Mouse (Mus musculus): ENCODE data around the gene Ldlr.
A peak's percentile ranks its signal among the peaks of the same experiment; 100 is the strongest.
"Not testable (repeated sequence)": the region's sequence is repeated elsewhere in the genome, so short reads cannot be mapped to it uniquely, and the experiment has no call there.

Gene Ldlr

DNA sequence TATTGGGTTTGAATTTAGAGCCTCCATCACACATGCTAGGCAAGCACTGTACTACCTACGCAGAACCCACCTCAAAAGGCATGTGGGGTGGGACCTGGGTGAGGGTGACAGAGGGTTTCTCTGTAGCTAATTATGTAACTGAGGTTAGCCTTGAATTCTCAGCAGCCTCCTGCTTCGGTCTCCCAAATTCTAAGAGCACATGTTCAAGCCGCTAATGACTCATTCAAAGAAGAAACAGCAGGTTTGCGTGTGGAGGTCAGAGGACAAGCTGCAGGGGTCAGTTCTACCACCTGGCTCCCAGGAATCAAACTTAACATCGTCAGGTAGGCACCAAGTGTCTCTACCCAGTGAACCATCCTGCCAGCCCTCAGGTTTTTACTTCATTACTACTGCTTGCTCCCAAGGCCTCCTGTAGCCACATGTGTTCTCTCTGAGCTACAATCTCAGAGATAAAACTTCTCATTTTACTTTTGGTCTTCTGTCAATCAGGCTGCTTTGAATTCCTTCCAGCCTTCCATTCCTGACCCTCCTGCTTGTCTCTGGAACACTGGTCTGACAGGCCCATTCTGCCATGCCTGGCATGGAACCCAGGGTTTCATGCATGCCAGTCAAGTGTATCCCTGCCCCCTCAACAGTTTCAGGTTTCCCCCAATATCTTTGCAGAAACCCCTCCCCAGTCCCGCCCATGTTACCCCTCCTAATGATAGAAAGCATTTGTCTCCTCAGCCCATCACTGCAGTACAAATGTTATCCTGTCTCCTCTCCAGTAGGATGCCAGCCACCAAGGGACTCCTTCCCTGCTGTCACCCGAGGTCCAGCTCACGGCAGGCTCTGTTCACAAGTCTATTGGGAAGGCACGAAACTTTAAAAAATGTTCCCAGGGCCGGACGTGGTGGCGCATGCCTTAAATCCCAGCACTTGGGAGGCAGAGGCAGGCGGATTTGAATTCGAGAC lies 35.6 kb downstream of the Ldlr start:
- no peak for DNase-seq

DNA sequence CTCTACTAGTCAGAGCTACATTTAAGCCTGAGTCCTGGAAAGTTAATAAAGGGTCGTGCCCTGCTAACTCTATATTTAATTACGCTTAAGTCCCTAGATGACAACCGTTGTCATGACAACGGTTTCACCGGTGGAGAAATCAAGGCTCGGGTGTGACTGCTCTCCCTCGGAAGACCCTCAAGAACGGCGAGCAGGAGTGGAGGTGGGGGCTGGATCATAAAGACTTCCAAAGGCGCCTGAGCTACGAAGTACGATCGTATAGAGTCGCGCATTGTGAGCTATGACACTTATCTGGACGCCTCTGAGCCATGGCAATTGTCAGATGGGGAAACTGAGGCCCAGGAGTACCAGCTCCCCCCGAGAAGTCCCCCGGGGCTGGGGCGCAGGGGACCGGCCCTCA lies 36.4 kb downstream of the Ldlr start:
- no peak for DNase-seq

DNA sequence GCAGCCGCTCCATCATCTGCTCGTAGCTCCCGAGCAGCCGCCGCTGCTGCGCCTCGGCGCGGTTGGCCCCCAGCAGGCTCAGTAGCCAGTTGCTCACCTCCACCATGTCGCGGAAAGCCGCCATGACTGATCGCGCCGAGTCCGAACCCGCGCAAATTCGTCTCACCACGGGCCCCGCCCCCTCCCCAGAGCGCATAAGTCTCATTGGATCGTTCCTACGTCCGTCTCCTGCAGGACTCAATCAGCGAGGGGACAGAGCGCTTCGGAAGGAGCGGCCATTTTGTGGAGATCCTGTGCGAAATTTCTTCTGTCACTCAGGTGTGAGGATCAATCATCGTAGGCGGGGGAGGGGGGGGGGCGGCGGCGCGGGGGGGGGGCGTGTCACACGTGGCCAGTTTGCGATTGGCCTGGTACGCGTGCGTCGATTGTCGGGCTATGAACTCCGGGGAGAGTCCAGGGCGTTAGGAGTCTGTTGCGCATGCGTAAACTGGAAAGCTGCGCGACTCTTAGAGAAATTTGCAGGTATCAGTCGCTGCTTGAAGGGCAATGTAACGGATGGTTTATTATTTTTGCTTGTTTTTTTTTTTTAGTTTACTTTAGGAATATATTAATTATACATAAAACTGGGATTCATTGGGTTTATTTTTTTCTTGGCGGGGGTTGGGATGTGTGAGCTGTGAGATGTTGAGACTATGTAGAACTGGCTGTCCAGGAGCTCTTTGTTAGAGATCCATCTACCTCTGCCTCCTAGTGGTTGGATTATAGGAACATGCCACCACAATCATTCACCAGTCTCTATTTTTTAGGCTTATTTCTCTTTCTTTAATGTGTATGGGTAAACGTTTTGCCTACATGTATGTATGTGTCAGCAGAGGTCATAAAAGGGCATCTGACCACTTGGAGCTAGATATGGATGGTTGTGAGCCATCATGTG lies 37.1 kb downstream of the Ldlr start, which contains the start of gene Spc24:
TSS of gene Spc24 (minus strand) at position 149 of the 934 bp plus-strand sequence.
- peak; percentile 100 for DNase-seq

DNA sequence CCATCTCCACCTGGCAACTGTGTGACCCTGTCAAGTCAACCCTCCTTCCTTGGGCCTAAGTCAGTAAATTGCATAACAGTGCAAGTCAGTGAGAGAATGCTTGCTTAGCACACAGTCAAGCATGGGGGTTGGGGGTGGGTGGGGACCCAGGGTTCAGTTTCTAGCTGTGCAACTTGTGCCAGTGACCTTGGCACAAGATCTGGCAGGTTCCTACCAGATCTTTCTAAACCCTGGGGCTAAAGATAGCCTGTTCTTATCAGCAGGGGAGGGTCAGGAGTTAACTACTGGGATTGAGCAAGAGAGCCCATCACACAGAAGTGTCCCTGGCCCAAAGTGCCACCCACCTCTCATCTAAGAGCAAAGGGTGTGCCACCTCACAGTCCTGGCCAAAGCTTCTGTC lies 38.9 kb downstream of the Ldlr start:
- DNase-seq = peak; percentile 98

DNA sequence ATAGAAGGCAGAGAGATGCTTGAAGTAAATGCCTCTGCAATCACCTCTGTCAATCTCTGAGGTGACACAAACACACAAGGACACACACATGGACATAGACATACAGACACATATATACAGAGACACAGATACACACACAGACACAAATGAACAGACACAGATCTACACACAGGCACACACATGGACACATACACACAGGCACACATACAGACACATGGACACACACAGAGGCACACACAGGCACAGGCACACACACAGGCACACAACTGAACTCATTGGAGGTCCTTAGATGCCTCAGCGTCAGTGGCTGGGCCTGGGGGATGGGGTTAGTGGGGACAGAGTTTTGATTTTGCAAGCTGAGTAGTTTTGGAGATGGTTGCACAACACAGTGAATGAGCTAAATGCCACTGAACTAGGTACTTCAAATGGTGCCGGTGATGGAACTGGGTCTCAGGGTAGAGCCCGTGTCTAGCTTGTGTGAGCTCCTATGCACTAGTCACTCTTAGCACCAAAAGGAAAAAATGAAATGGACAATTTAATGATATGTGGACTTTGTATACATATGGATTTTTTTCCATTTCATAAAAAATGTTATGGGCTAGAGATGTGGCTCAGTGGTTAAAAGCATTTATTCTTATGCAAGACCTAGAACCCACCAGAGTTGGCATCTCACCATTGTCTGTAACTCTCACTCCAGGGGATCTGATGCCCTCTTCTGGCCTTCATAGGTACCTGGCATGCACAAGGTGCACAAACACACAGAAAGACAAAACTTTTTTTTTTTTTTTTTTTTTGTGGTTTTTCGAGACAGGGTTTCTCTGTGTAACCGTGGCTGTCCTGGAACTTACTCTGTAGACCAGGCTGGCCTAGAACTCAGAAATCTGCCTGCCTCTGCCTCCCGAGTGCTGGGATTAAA lies 41.1 kb downstream of the Ldlr start:
- no peak for DNase-seq

DNA sequence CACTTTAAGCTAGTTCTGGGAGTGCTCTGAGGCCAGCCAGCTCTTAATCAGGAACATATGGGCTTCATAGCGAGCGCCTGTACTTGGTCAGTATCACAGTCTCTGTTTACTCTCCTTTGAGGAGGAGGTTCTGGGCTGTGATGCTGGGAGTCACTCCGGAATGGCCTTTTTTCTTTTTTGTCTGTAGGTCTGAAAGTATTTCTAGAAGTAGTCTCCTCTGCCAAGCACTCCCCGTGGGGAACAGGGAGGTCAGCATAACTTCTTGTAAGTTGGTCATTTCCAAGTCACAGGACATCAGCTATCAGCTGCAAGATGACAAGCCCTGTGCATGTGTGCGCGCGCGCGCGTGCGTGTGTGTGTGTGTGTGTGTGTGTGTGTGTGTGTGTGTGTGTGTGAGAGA lies 44.6 kb downstream of the Ldlr start:
- peak; percentile 98 for DNase-seq

DNA sequence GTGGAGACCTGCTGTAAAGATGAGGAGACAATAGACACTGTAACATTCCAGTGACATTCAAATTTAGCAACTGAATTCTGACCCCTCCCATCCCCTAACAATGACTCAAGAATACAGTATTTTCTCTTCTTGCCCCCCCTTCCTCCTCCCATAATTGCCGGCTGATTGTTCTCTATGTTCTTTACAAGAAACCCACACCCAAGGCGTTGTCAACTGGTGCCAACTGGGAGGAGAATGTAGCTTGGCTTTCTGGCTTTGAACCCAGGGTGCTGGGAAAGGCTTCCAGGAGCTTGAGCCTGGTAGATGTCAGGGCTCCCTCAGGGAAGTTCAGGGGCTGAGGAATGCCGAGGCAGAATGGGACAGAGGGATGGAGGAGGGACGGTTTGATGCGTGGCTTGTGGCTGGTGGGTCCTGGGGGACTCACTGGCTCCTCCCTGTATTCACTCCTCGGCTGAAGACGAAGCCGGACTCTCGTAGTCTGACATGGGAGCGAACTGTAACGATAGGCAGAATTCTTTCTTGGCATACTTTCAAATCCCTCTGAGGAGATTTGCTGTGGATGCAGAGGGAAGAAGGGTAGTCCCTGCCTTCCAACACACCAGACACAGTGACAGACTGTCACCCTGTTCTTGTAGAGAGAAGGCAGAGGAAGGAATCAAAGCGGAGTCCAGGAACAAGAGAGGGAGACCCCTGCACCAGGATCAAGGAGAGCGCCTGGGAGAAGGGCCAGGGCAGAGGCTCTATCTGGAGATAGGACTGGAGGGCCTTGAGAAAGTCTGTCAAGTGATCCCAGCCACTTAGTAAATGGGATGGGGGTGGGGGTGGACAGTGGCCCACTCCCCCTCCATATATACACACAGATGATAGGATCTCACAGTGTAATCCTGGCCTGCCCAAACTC lies 45.5 kb downstream of the Ldlr start:
- DNase-seq = peak; percentile 98

DNA sequence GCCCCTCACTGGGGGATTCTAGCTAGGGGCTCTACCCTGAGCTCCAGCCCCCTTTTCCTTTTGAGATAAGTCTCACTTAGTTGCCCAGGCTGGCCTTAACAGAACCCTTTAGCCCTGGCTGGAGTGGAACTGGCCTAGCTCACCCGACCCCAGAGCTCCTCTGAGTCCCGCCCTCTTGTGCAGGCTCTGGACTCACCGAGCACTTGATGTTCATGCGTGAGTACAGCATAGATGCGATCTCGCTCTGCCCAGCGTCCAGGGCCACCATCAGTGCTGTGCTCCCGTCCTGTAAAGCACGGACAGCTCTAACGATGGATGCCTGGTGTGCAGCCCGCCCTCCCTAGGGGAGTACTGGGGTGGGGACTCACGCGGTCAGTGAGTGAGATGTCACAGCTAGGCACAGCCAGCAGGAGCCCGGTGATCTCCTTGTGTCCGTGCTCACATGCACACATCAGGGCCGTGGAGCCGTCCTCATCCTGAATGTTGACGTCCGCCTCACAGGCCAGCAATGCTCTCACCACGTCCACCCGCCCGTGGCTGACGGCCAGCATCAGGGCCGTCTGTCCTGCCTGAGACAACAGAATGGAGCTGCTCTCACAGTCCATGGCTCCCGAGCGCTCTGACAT lies 46.4 kb downstream of the Ldlr start:
- DNase-seq = peak; percentile 98

DNA sequence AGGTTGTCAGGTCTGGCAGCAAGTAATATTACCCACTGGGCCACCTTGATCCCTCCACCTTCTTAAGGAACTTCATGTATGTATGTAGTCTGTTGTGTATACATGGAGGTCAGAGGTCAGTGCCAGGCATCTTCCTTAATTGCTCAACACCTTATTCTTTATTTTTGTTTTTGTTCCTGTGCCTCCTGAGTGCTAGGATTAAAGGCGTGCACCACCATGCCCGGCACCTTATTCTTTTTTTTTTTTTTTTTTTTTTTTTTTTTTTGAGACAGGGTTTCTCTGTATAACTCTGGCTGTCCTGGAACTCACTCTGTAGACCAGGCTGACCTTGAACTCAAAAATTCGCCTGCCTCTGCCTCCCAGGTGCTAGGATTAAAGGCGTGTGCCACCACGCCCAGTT lies 50.1 kb downstream of the Ldlr start:
- DNase-seq = not testable (repeated sequence)

DNA sequence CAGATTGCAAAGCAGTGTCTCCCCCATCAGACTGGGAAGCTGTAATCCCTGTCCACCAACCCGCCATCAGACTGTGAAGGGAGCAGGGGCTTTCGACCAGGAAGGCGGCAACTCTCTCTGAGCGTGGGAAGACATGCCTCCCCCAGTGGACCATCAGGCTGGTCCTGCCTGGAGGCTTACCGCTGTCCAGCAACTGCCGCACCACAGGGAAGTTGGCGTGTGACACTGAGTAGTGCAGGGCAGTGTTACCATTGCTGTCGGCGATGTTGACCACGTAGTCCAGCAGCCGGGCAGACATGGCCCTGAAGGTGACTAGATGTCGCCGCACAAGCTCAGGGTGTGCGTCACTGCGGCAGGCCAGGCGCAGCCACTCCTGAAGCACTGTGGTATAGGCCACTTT lies 51.1 kb downstream of the Ldlr start:
- no peak for DNase-seq

DNA sequence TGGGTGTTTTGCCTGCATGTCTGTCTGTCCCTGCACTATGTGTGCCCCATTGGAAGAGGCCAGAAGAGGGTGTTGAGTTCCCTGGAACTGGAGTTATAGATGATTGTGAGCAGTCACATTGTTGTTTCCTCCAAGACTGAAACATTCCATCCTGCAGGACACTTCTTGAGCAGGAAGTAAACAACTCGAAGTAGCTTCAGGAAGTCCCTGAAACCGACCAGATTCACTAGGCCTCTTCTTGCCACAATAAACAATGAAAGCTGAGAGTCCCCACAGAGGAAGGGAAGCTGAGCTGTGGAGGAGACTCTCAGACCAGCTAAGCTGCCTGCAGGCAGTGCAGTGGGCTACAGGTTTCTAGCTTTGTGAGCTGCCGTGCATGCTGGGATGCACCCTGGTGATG lies 54.4 kb downstream of the Ldlr start:
- DNase-seq = no peak

DNA sequence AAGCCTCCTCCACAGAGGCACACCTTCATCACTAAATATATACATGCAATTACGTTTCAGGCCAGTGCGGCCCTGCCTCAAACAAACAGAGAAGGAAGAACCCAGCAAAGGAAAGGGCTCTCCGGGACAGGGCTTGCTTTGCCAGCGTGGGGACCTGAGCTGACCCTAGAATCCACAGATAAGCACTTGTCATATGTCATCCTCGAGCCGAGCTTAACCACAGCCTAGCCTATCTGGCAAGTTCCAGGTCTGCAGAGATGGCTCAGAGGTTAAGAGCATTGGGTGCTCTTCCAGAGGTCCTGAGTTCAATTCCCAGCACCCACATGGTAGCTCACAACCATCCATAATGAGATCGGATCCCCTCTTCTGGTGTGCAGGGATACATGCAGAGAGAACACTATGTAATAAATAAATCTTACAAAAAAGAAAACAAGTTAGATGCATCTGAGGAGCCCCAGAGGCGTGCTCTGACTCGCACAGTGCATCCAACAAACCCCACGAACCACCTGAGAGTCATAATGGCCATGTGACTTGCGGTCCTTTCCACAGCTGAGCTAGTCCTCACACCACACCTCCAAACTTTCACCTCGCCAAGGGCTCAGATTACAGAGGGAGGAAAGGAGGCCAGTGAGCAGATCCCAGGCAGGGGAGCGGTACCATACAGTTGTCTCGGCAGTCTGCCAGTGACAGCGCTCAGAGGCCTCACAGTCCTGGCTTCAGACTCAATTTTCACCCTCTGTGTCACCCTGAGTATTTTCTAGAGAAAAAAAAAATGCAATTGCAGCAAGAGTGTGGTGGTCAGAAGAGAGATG lies 58.6 kb downstream of the Ldlr start:
- peak; percentile 96 for DNase-seq

DNA sequence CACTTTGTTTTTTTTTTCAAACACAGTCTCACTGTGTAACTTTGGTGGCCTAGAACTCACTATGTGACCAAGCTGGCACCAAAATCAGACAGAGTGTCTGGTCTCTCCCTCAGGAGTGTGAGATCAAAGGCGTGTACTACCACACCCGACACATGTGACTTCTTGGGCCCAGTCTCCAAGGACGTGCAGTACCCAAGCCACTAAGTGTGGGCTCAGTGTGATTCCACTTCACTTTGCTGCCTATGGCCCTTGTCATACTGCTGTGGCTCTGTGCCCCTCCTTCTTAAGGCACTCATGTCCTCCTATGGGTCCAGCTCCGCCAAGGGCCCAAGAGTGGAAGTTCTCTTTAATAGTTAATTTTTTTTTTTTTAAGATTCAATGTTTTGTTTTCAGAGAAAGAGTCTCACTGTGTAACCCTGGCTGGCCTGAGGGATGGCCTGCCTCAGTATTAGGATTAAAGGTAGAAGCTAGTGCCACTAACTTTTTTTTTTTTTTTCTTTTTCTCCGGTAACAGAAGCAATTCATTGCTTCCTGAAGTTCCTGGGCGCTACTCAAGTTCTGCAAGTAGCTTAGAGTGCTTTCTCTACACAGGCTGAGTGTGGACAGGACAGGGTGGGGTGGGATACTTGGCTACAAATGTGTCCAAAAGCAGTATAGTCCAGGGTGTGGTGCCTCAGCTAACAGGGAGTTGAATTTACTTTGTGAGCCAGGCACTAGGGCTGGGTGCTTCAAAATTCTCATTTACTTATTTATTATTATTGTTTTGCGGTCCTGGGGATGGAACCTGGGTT lies 61.4 kb downstream of the Ldlr start:
- peak; percentile 93 for DNase-seq

DNA sequence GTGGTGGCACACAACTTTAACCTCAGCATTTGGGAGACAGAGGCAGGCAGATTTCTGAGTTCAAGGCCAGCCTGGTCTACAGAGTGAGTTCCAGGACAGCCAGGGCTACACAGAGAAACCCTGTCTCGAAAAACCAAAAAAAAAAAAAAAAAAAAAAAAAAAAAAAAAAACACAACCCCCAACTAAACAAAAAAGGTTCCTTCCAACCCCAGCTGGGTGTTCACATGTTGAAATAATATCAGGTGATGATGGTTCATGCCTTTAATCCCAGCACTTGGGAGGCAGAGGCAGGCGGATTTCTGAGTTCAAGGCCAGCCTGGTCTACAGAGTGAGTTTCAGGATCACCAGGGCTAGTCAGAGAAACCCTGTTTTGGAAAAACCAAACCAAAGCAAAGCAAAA lies 63.0 kb downstream of the Ldlr start:
- DNase-seq = not testable (repeated sequence)

DNA sequence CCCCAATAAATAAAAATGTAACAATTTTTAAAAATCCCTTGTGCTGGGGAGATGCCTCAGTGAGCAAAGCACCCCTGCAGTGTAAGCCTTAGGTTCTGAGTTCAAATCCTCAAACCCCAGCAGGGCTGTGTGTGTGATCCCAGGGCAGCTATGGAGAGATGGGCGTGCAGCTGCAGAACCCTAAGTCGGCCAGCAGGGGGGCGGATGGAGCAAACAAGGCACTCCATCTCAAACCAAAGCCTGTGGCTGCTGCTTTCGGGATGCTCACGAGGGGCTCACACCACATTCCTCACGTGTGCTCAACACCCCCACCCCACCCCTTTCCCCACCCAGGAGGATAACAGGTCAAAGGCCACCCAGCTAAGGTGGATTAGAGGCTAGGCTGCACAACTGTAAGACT lies 63.6 kb downstream of the Ldlr start:
- DNase-seq = peak; percentile 95

DNA sequence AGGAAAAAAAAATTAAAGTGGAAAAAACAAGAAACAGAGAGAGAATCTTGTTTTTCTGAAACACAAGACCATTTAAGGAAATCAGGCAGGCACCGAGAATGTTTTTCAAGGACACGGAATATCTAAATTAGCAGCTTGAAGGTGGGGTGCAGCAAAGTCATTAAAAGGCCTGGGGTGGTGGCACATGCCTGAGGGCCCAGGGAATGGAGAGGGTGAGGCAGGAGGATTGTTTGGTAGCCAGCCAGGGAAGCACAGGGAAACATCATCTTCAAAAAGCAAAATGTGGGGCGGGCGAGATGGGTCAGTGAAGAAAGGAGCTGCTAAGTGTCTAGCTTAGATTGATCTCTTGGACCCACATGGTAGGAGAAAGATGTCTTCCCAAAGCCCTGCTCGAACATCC lies 64.4 kb downstream of the Ldlr start:
- DNase-seq = no peak

DNA sequence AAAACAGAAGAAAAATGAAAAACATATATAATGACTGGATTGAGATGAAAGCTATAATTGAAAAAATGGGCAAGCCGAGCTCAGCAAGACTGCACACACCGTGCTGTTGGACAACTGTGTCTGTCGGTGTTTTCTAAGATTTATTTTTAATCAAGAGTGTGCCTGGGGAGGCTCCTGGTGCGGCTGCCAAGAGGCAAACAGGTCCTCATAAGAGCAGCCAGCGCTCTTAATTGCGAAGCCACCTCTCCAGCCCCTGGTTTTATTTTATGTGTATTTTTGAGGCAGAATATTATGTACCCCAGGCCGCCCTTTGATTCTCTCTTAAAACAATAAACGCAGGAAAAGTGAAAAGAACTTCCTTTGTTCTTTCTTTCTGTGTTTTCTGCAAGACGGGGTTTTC lies 65.0 kb downstream of the Ldlr start:
- peak; percentile 91 for DNase-seq

DNA sequence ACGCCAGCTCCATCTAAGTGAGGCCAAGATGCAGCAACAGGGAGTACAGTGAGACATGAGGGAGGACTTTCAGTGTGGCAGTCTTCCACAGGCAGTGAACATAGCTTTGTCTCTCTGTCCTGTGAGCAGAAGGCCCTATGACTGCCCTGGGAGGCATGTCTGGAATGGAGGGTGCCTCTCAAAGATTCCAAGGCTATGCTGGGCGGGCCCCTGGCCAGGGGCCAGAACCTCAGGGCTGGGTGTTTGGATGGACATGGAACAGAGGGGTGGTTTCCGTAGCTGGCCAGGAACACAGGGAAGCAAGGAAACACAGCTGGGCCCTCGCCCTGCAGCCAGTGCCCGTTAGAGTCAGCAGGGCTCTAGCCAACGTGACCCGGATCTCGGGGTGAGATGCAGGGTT lies 68.6 kb downstream of the Ldlr start:
- peak; percentile 99 for DNase-seq

DNA sequence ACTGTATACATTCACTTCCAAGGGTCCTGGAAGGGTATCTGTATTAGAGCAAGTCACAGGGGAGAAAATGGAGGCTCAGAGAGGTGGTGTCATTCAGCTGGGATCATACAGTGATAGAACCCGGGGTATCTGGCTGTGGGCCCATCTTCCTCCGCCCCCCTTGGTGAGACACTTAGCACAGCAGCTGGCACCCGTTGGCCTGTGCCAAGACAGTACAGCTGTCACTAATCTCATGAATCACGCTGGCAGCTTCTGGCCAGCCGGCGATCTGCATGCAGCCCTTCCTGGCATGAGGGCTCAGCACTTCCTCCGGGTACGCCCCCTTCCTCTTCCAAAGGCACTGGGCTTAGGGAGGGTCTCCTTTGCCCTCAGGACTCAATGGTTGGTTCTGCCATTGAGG lies 69.4 kb downstream of the Ldlr start:
- DNase-seq = peak; percentile 97

Data from heart, adult 11 months (tissue).